Mouse (Mus musculus) myocyte (in vitro differentiated cells): Measurements from ENCODE around the gene Teddm3.

Source experiments
- MAX ChIP-seq: IDR thresholded peaks from one replicate; pipeline ENCODE4 v1.6.1; 2011; ENCODE audit warnings: low read depth, mild to moderate bottlenecking, control low read depth
- MYOG ChIP-seq, 3 experiments: IDR thresholded peaks; one replicate each; pipeline ENCODE4 v1.6.1; 2011; ENCODE audit warnings: control low read depth in 2 of 3, low read depth in 2 of 3, mild to moderate bottlenecking in 2 of 3; ENCODE audit not compliant: insufficient read length in 2 of 3, control insufficient read depth in 1 of 3, insufficient read depth in 1 of 3
- POLR2A ChIP-seq: IDR thresholded peaks from one replicate; pipeline ENCODE4 v1.6.1; 2011; ENCODE audit warnings: low read depth, mild to moderate bottlenecking, control low read depth, moderate library complexity; ENCODE audit not compliant: insufficient read length

- TF ChIP-seq MYOG (IDR thresholded peaks at IDR 0.05; ENCODE audit: control insufficient read depth in 1 of 3, insufficient read depth in 1 of 3, insufficient read length in 2 of 3, low read depth in 2 of 3) (no peak), MAX (no peak), POLR2A (no peak)
Observed at GRCm38 (mm10) chr16:21198006-21198405, 44.2 kb upstream of the Teddm3 start.
